29 mouse cellular contexts compared by ENCODE assay signal in genomic region chr16:35740943-35741342, GRCm38 (mm10). TPM values are rescaled to one million over a fixed set of nuclear protein-coding genes. Genes with fewer than 3 reads are reported as not detected.
DNase-seq lines count a peak whose midpoint lies in the region; ATAC-seq and TF ChIP-seq lines count a peak whose summit lies in the region.
"Had no signal": no experiment of that assay in that cellular context is flagged by ENCODE, and none has a peak within 500 bp of the region (broad histone marks: within the 10 kb centered on the region; RNA-seq: fewer than 3 reads in every experiment).

No protein-coding gene starts in this region.

- H3K36me3 ChIP-seq in heart, embryonic 12.5 days, result no peaks in the 10 kb centered on the region
- no peaks in the 10 kb centered on the region for H3K36me3 ChIP-seq in heart, postnatal 0 days (replicated peaks; ENCODE audit: control insufficient read depth, insufficient read depth, low read length)
- H3K36me3 ChIP-seq: hindbrain, embryonic 12.5 days; limb, embryonic 10.5 days; limb, embryonic 15.5 days; liver, embryonic 13.5 days; midbrain, embryonic 12.5 days had no signal

- no peak overlapping the region for H3K4me3 ChIP-seq in heart, embryonic 12.5 days
- no peak overlapping the region for H3K4me3 ChIP-seq in heart, postnatal 0 days (ENCODE audit: low read depth, low read length)
- H3K4me3 ChIP-seq: erythroblast, embryonic 14.5 days; hindbrain, embryonic 12.5 days; limb, embryonic 10.5 days; limb, embryonic 15.5 days; liver, embryonic 13.5 days; megakaryocyte, embryonic 14.5 days; midbrain, embryonic 12.5 days had no signal

- no peak for DNase-seq in heart, postnatal 4 days
- peak; percentile 64 for DNase-seq in heart, postnatal 0 days (ENCODE audit: low spot score)
- DNase-seq in heart, adult 8-10 months (ENCODE audit: low spot score), result no peak
- peak; percentile 16 for DNase-seq in R1 (ENCODE audit: low read depth, low spot score)
- peak; percentile 20 for DNase-seq in naive thymus-derived CD4-positive, alpha-beta T cell, adult 2 months (ENCODE audit: low read depth)
- DNase-seq: adrenal gland, postnatal 25 days; cerebellum, adult 18-20 months; cerebellum, postnatal 14 days; gastrocnemius, postnatal 36 days; kidney, adult 8-10 months; kidney, postnatal 4 days; layer of hippocampus, adult 9-11 months; liver, embryonic 13.5 days; lung, adult 18-20 months; lung, postnatal 4 days; right cerebral cortex, postnatal 25 days; spleen, adult 18-20 months had no signal

- H3K4me2 ChIP-seq in heart, embryonic 12.5 days, result peak overlapping the region; percentile 1; the same call in 1 of the 2 replicates
- no peak overlapping the region for H3K4me2 ChIP-seq in heart, postnatal 0 days (ENCODE audit: low read depth, low read length)
- H3K4me2 ChIP-seq: hindbrain, embryonic 12.5 days; limb, embryonic 15.5 days; liver, embryonic 13.5 days; midbrain, embryonic 12.5 days had no signal

- 59% methylated on average over 6 of the region's 6 CpGs for WGBS in heart, embryonic 12.5 days
- WGBS in heart, postnatal 0 days, result 38% methylated on average over 6 of the region's 6 CpGs

- peaks cover 37% of the 10 kb centered on the region for H3K4me1 ChIP-seq in heart, embryonic 12.5 days (replicated peaks)
- peaks cover 17% of the 10 kb centered on the region for H3K4me1 ChIP-seq in heart, postnatal 0 days (ENCODE audit: control insufficient read depth, insufficient read depth)
- H3K4me1 ChIP-seq: liver, embryonic 13.5 days had no signal

- no peak for TF ChIP-seq EP300 in heart, postnatal 0 days (IDR thresholded peaks at IDR 0.05; ENCODE audit: low read depth)

- H3K9ac ChIP-seq in heart, embryonic 12.5 days, result no peak overlapping the region
- H3K9ac ChIP-seq in heart, postnatal 0 days (replicated peaks; ENCODE audit: low read depth, low read length), result no peak overlapping the region
- H3K9ac ChIP-seq: hindbrain, embryonic 12.5 days; limb, embryonic 15.5 days; liver, embryonic 13.5 days; midbrain, embryonic 12.5 days had no signal

- H3K27ac ChIP-seq in heart, embryonic 12.5 days (ENCODE audit: poor library complexity, severe bottlenecking), result no peak overlapping the region
- no peak overlapping the region for H3K27ac ChIP-seq in heart, postnatal 0 days (ENCODE audit: low read depth)
- H3K27ac ChIP-seq: hindbrain, embryonic 12.5 days; hindbrain, postnatal 0 days; kidney, postnatal 0 days; limb, embryonic 10.5 days; limb, embryonic 15.5 days; liver, embryonic 13.5 days; midbrain, embryonic 12.5 days had no signal

- no peaks in the 10 kb centered on the region for H3K9me3 ChIP-seq in heart, embryonic 12.5 days (replicated peaks)
- no peaks in the 10 kb centered on the region for H3K9me3 ChIP-seq in heart, postnatal 0 days (replicated peaks; ENCODE audit: control insufficient read depth, low read length)
- H3K9me3 ChIP-seq: hindbrain, embryonic 12.5 days; limb, embryonic 10.5 days; limb, embryonic 15.5 days; liver, embryonic 13.5 days; megakaryocyte, embryonic 14.5 days; midbrain, embryonic 12.5 days had no signal

- ATAC-seq in heart, embryonic 12.5 days (ENCODE audit: insufficient number of reproducible peaks, low FRiP score), result no peak
- ATAC-seq in heart, postnatal 0 days (ENCODE audit: insufficient read depth, low read depth), result peak; percentile 75
- ATAC-seq in inflammation-experienced regulatory T-cells, adult 6 months, result no peak
- ATAC-seq: hindbrain, postnatal 0 days; intestine, embryonic 16.5 days; lung, postnatal 0 days had no signal

- TF ChIP-seq CTCF in heart, postnatal 0 days (IDR thresholded peaks at IDR 0.05; ENCODE audit: low read depth), result no peak

- no peaks in the 10 kb centered on the region for H3K27me3 ChIP-seq in heart, embryonic 12.5 days (replicated peaks)
- no peaks in the 10 kb centered on the region for H3K27me3 ChIP-seq in heart, postnatal 0 days (ENCODE audit: control insufficient read depth, insufficient read depth, low read length)
- H3K27me3 ChIP-seq: hindbrain, embryonic 12.5 days; limb, embryonic 15.5 days; liver, embryonic 13.5 days; midbrain, embryonic 12.5 days had no signal

RNA-seq across cellular contexts. Expression of gene Dirc2, which starts 28.2 kb away (rescaled TPM):
- 14.4 and 15.1 TPM in 2 replicates for polyA plus RNA-seq in heart, embryonic 12.5 days (2016; fragmentation: Nextera tagmentation; extraction: Ambion mirVana)
- 10 to 100 TPM; 33.2 to 34.8 TPM for total RNA-seq in heart, postnatal 4 days (2021)
- total RNA-seq in heart, postnatal 0 days (2014; rRNA removed; ENCODE audit: low replicate concordance), result 38.3 and 39.8 TPM in 2 replicates
- 15.3 and 16.1 TPM in 2 replicates for polyA plus RNA-seq in heart, postnatal 0 days (2015; fragmentation: Nextera tagmentation; extraction: Ambion mirVana)
- total RNA-seq in heart, adult 8-10 months (2022), result 10 to 100 TPM; 52.1 to 60.6 (median 55.7) TPM
- polyA plus RNA-seq in inflammation-experienced regulatory T-cells, adult 6 months (2017; shearing (Covaris generic)), result 1 to 10 TPM; 1.4 to 4.9 (median 1.9) TPM

RNA-seq across cellular contexts. Expression of gene Hspbap1, which starts 29.2 kb away (rescaled TPM):
- 10.7 and 10.9 TPM in 2 replicates for polyA plus RNA-seq in heart, embryonic 12.5 days (2016; fragmentation: Nextera tagmentation; extraction: Ambion mirVana)
- 1 to 10 TPM; 2.4 to 3.3 TPM for total RNA-seq in heart, postnatal 4 days (2021)
- 1.0 and 5.5 TPM in 2 replicates for total RNA-seq in heart, postnatal 0 days (2014; rRNA removed; ENCODE audit: low replicate concordance)
- 5.0 and 5.7 TPM in 2 replicates for polyA plus RNA-seq in heart, postnatal 0 days (2015; fragmentation: Nextera tagmentation; extraction: Ambion mirVana)
- total RNA-seq in heart, adult 8-10 months (2022), result 1 to 10 TPM; 2.2 to 3.6 (median 2.6) TPM
- polyA plus RNA-seq in inflammation-experienced regulatory T-cells, adult 6 months (2017; shearing (Covaris generic)), result 10 to 100 TPM; 20.7 to 25.2 (median 21.8) TPM

Comparison
In these comparisons a context has a peak if more than half of its experiments do, and no peak if none do; other contexts are left out.
1. DNase-seq: peak in heart, postnatal 0 days (single experiment), R1 (single experiment) and naive thymus-derived CD4-positive, alpha-beta T cell, adult 2 months (single experiment); none in heart, postnatal 4 days (single experiment) and heart, adult 8-10 months (single experiment).